Mouse (Mus musculus) layer of hippocampus, postnatal 25 days (tissue): Measurements from ENCODE around the gene Mroh2a. TPM values are rescaled to one million over a fixed set of nuclear protein-coding genes. Genes with fewer than 3 reads are reported as not detected.
"Not testable (repeated sequence)": the region's sequence is repeated elsewhere in the genome, so short reads cannot be mapped to it uniquely, and the experiment has no call there.

Source experiments
- DNase-seq, 2 experiments: peaks; one replicate each; pipeline ENCODE4 v3.0.0; 2022; ENCODE audit warnings: mixed read lengths in 2 of 2, low spot score in 1 of 2; ENCODE audit errors: extremely low spot score in 1 of 2
- total RNA-seq, 2 experiments: library from RNA; stranded (reverse); gene quantifications; 2 replicates each; pipeline ENCODE4 v1.2.3; 2021

The Mroh2a gene
- total RNA-seq, 2 experiments from 2014 or later, result 0.21 TPM; not detected in 1

- DNase-seq, result no peak
Observed at GRCm38 (mm10) chr1:88217576-88217975, 9.2 kb upstream of the Mroh2a start.

- DNase-seq, result no peak
Observed at GRCm38 (mm10) chr1:88218051-88218450, 8.7 kb upstream of the Mroh2a start.

- DNase-seq, result no peak
Observed at GRCm38 (mm10) chr1:88218591-88218990, 8.2 kb upstream of the Mroh2a start.

GRCm38 (mm10) chr1:88219054-88219453 lies 7.7 kb upstream of the Mroh2a start:
- no peak for DNase-seq

GRCm38 (mm10) chr1:88220336-88220735 lies 6.5 kb upstream of the Mroh2a start:
- no peak for DNase-seq

GRCm38 (mm10) chr1:88222216-88222615 lies 4.6 kb upstream of the Mroh2a start:
- DNase-seq, result no peak

- DNase-seq, result not testable (repeated sequence)
Observed at GRCm38 (mm10) chr1:88223011-88223515, 3.7 kb upstream of the Mroh2a start.

GRCm38 (mm10) chr1:88223591-88223990 lies 3.2 kb upstream of the Mroh2a start:
- DNase-seq, result no peak

GRCm38 (mm10) chr1:88224029-88224776 lies 2.6 kb upstream of the Mroh2a start:
- DNase-seq, result no peak

GRCm38 (mm10) chr1:88225301-88225700 lies 1.5 kb upstream of the Mroh2a start:
- not testable (repeated sequence) for DNase-seq

- DNase-seq, result no peak
Observed at GRCm38 (mm10) chr1:88225741-88226140, 1.0 kb upstream of the Mroh2a start.

GRCm38 (mm10) chr1:88227482-88227881 lies 696 bp downstream of the Mroh2a start:
- DNase-seq, result no peak

GRCm38 (mm10) chr1:88228121-88228520 lies 1.3 kb downstream of the Mroh2a start:
- DNase-seq, result no peak

GRCm38 (mm10) chr1:88229566-88229965 lies 2.8 kb downstream of the Mroh2a start:
- no peak for DNase-seq

GRCm38 (mm10) chr1:88229986-88230385 lies 3.2 kb downstream of the Mroh2a start:
- no peak for DNase-seq

GRCm38 (mm10) chr1:88230421-88230820 lies 3.6 kb downstream of the Mroh2a start:
- no peak for DNase-seq

GRCm38 (mm10) chr1:88230981-88231802 lies 4.4 kb downstream of the Mroh2a start:
- no peak for DNase-seq

- no peak for DNase-seq
Observed at GRCm38 (mm10) chr1:88231803-88232499, 5.2 kb downstream of the Mroh2a start.

GRCm38 (mm10) chr1:88232664-88233380 lies 6.0 kb downstream of the Mroh2a start:
- no peak for DNase-seq
